Mouse (Mus musculus): Measurements from ENCODE around the gene Gm5447.

Gm5447 gene

DNA sequence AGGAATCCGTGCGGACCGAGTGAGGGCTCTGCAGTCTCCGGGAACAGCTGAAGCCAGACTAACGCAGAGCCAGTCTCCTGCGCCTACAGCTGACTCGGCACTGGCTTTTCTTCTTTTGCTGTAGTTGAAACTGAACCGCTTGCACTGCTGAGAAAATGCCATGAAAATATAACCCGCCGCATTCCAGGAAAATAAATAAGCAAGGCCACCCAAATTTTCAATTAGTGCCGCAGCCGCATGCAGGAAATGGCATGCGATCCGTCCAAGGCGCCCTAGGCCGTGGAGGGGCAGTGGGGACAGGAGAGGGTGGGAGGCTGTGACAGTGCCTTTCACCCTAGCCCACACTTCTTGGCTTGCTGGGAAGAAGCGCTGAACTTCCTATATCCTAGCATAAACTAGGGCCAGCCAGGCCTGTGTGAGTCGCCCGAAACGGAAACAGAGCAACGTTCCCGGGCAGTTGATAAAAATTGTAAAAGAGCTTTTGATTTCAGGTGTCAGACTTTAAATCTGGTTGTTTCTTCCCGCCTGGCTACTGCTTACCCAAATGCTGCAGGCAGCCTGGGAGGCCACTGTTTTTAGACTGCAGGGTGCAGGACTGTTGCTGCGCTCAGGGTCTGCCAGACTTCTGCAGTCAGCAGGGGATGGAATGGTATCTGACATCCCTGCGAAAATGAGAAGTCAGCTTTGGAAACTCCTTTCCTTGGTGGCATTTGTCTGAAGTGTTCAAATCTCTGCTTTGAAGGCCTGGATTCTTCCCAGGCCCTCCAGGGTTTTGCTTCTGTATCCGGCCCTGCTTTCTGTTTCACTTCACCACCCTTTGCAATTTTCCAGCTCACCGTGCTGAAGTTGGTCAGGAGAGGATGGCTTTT lies 11.8 kb downstream of the Gm5447 start:
- no peak for DNase-seq (ENCODE audit: low read depth in 1 of 2, low spot score in 2 of 2)

DNA sequence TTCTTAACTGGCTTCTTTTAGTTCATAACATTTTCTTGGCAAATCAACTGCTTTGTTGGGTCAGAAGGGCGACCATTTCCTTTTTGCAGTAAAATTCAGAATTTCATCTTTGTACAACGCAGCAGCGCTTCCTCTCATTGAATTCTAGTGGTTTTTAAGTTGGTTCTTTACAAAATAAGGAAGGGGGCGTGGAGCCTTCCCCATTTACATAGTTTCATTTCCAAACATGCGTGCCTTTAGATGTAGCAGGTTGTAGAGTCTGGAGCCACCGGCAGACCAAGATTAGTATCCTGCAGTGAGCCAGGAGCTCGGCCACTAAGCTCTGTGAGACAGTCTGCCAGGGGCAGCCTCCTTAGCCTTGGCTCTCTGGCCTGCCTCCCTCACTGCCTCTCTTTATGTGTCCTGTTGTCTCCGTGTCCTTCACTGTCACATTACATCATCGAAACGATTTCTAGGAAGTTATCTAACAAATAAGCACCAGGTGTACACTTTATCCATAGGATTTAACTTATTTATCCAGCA lies 13.0 kb downstream of the Gm5447 start:
- peak in 1 of 2 experiments; percentile 26 for DNase-seq (ENCODE audit: low read depth in 1 of 2, low spot score in 2 of 2)

DNA sequence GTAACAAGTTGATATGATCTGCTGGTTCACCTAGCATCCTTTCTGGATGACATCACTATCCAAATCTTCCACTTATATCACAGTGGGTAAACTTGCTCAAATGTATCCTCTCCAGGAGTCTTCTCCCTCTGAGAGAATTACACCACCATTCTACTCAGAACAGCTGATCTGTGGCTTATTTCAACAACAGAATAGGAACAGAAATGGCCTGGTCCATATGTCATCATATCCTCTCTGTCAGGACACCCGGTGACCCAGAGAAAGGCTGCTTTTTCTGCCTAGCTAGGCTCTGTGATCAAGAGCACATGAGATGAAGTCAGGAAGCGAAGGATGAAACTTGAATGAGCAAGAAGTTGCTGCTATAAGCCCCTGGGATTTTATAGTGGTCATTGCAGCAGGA lies 13.7 kb downstream of the Gm5447 start:
- no peak for DNase-seq (ENCODE audit: low read depth in 1 of 2, low spot score in 2 of 2)

DNA sequence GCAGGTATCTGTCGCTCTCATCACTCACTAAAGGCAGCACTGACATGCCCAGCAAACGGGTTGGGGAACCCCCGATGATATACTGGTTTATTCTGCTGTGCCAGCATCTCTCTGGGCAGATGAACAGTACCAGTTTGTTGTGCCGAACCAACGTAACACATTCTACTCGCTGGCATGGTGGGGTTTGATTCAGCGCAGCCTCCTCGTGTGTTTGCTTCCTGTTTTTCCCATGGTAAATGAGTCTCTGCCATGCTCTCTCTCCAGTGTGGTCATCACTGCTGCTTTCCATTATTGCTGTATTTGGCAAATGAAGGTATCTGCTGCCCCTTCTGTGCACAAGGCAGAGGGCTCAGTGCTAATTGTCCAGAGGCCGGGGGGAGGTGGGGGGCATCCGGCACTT lies 15.7 kb downstream of the Gm5447 start:
- DNase-seq (ENCODE audit: low read depth in 1 of 2, low spot score in 2 of 2): no peak

DNA sequence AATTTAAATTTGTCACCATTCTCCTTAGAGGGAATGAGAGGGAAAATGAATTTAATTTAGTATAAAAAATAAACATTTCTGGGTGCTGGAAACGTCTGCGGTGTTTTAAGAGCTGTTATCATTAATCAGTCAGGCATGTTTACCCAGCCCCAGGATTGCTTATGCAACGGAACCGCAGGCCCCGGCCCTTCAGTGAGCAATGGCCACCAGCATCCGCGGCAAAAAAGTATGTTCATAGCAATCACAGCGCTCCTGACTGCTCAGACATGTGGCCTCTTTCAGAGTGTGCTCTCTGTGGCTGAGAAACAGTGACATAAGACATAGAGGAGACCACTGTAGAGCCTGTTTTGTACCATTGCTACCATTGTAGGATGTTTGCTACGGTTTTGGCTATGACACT lies 16.2 kb downstream of the Gm5447 start:
- no peak for DNase-seq (ENCODE audit: low read depth in 1 of 2, low spot score in 2 of 2)

DNA sequence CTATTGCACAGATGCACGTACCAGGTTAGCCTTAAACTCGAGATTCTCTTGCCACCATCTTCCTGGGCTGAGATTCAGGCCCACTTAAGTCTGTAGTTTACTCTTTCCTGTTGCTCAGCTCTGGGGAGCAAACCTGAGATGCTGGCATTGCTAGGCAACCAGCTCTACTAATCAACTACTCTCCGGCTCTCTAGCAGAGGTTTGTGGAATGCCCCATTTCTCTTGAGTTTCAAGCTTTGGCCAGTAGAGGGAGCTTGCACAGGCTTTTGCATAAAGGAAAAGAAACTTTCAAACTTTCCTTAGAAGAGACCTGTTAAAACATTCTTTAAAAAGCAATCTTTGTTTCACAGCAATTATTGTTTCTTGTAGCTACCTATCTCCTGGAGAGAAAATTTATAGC lies 19.8 kb downstream of the Gm5447 start:
- DNase-seq (ENCODE audit: low read depth in 1 of 2, low spot score in 2 of 2): no peak

DNA sequence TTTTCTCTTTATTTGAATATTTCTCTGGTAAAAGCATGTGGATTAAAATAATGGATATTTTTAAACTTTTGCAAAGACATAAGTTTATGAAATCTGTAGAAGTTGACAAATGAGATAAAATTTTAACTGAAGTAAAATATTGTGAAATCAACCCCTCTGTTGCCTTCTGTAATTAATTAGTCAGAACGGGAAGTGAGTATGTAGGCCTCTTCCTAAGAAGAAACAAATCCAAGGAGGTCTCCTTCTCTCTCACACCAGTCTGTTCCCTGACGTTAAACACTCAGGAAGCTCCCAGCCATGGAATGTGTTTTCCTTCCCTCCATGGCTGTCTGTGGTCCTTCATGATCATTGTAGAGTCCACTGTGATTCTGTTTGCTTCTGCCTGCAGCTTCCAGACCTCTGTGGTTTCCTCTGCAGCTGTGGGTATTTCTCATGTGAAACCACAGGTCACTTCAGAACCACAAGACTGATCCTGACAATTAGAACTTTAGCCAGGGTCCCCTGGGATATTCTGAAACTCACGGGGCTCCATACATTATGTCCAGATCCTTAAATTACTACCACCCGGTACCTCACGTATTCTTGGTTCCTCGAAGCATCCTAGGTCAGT lies 20.4 kb downstream of the Gm5447 start:
- peak in 1 of 2 experiments; percentile 19 for DNase-seq (ENCODE audit: low read depth in 1 of 2, low spot score in 2 of 2)

DNA sequence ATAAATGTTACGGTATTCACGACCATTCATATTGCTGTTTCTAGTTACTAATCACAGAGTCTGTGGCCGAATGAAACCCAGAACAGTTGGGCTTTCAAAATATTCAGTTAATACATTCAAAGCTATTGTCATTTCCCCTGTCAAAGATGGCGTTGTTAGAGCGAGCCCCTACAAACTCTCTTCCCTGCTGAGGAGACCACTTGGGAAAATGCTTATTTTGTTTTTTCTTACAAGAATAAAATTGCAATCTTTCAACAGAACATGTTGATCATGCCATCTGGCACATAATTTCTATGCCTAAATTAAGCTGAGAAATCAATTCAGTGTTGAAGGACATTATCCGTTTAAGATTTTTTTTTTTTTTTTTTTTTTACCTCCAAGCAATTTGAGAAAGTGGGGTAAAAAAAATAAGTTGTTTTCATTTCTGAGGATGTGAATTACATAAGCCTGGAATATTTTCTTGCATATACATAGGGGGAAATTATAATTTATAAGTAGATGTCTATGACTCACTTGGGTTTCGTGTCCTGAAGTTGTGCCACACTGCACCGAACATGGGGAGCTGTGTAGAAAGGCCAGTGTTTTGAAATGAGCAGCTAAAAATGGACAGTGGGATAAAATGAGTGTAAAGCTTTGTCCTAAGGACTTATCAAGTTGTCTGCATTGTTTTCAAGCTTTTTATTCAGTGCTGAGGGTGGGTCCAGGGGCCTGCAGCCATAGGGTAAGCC lies 23.7 kb downstream of the Gm5447 start:
- DNase-seq (ENCODE audit: low read depth in 1 of 2, low spot score in 2 of 2): no peak

DNA sequence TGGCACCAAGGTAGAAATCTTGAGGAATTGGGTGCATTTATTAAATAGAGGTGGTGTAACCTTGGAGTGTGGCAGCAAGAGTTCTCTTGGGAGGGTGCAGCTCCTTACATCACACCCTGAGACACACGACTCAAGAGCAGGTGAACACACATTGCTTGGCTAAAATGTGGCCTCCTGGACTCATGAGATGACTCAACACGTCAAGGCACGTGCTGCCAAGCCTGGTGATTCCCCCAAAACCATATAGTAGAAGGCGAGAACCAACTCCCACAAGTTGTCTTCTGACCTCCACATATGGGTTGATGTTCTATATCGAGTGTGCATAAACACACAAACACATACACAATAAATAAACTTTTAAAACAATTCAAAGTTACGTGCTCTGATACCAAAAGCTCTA lies 25.8 kb downstream of the Gm5447 start:
- DNase-seq (ENCODE audit: low read depth in 1 of 2, low spot score in 2 of 2): no peak

DNA sequence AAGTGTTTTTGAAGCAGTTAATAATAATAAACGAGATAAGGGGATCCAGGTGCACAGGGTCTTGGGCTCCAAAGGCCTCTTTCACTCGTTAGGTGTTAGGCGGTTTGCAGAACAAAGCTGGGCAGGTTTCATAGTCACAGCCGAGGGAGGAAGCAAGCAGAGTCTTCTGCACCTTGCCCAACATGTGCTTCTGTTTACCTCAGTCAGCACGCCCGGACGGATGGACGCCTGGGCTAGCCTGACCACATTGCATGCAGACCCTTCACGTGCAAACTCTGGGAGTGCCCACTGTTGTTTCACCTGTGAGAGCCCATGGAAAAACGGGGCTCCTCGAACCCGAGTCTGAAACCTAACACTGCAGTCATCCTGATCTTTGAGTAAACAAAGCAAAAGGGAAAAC lies 30.5 kb downstream of the Gm5447 start:
- no peak for DNase-seq (ENCODE audit: low read depth in 1 of 2, low spot score in 2 of 2)

DNA sequence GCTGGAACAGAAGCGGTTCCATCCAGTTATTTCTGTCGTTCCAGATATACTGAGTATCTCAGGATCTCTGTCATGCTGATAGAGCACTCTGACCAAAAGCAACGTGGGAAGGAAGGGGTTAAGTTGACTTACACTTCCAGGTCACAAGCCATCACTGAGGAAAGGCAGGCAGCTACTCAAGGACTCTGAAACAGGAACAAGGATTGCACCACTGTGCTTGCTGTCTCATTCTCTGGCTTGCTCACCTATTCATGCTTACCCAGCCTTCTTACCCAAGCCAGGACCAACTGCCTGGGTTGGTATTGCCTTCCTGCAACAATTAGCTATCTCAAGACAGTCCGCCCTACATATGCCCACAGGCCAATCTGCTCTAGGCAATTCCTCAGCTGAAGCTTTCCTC lies 31.0 kb downstream of the Gm5447 start:
- peak in 1 of 2 experiments; percentile 33 for DNase-seq (ENCODE audit: low read depth in 1 of 2, low spot score in 2 of 2)

DNA sequence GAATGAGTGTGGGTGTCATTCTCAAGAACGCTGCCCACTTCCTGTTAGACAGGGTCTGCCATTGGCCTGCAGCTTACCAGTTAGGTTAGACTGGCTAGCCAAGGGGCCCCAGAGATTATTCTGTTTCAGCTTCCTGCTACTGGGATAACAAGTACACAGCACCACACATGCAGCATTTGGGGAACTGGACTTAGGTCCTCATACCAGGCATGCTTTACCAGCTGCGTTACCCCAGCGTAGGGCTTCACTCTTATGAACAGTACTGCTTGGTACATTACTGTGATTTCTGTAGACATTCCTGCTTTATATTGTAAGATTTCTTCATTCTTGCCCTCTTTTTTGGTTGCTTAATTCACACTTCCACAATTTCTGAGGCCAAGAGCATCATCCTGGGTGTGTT lies 43.5 kb downstream of the Gm5447 start:
- peak in 1 of 2 experiments; percentile 9 for DNase-seq (ENCODE audit: low read depth in 1 of 2, low spot score in 2 of 2)

DNA sequence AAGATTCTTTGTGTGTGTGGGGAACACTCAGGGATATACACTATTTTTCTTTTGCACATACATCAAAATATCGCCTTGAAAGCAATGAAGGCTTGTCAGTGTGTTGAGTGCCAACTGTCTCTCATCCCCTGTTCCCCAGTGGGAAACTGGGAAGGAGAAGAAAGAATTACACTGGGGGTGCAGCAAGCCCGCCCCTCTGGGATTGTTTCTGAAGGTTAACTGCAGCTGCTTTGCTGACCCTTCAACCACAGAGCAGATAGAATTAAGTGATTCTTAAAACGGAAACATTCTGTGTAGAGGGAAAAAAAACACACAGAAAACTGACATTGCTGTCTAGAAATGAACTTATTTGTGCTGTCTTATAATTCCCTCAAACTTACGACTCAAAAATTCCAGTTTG lies 47.5 kb downstream of the Gm5447 start:
- no peak for DNase-seq (ENCODE audit: low read depth in 1 of 2, low spot score in 2 of 2)

DNA sequence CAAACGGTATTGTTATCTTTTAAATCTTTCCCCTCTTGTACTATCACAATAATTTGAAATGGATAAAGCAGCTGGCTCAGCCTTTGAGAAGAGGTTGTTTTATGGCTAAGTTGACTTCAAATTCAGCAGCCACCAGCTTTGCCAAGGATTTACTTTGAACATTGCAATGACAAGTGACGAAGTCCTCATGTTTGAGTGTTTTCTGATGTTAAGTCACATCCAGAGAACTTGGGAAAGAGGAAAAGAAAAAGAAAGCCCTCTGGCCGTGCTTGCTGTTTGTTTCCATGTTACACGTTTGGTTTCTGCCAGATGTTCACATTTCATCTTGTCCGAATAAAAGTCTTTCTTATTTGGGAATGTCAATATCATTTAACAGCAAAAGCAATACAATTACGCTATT lies 47.9 kb downstream of the Gm5447 start:
- DNase-seq (ENCODE audit: low read depth in 1 of 2, low spot score in 2 of 2): no peak

DNA sequence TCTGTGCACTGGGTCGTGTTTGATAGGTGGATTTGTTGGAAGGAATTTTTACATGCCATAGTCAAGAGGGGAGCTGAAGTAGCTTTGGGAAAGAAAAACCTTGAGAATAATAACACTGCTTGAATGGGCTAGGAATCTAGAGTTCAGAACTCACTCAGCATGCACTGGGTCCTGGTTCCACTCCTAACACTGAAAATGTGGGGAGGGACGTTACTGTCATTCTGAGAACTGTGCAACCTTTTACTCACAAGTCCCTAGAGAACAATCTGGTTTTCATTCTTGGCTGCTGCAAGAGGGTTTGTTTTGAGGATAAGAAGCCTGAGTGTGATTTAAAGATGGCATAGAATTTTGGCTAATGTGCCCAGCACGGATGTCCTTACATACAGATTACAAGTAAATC lies 49.7 kb downstream of the Gm5447 start:
- no peak for DNase-seq (ENCODE audit: low read depth in 1 of 2, low spot score in 2 of 2)
